Mouse (Mus musculus) heart, adult 18-20 months (tissue): ENCODE data around the gene Pnp. TPM values are rescaled to one million over a fixed set of nuclear protein-coding genes. Genes with fewer than 3 reads are reported as not detected.
"Not testable (repeated sequence)": the region's sequence is repeated elsewhere in the genome, so short reads cannot be mapped to it uniquely, and the experiment has no call there.

Experiments used
- DNase-seq, 2 experiments: peaks; one replicate each; pipeline ENCODE4 v3.0.0; 2021 to 2022; ENCODE audit warnings: mixed read lengths in 1 of 2
- long read RNA-seq, 2 experiments: library from polyadenylated mRNA; stranded (forward); transcript quantifications; one replicate each; pipeline ENCODE4 v2.0.0; 2021
- total RNA-seq, 2 experiments: library from RNA; stranded (reverse); gene quantifications; 2 replicates each; pipeline ENCODE4 v1.2.3; 2021

The Pnp gene
- total RNA-seq: 10 to 100 TPM; 11.4 to 14.8 TPM
- long read RNA-seq, experiment 1, partial matches to known transcripts: 0 of 5 reads
- long read RNA-seq, experiment 1, other reads (novel, unspliced or antisense): 2 of 5 reads
- long read RNA-seq, experiment 2, partial matches to known transcripts: 0 of 3 reads
- long read RNA-seq, experiment 2, other reads (novel, unspliced or antisense): 0 of 3 reads

GRCm38 (mm10) chr14:50930754-50931492 is at the start of gene Pnp, which contains the start of gene Pip4p1:
Gene Pnp, plus strand, starts transcription at chr14:50931082.
Gene Pip4p1, minus strand, starts transcription at chr14:50930856.
- DNase-seq: peak; percentile 99 to 100

- no peak for DNase-seq
These were observed 39.3 kb upstream of the Pnp start for GRCm38 (mm10) chr14:50891621-50892020.

- no peak for DNase-seq
These were observed 38.8 kb upstream of the Pnp start for GRCm38 (mm10) chr14:50892091-50892490.

GRCm38 (mm10) chr14:50892541-50893459 is 38.1 kb upstream of the Pnp start:
- DNase-seq: peak; percentile 61

- peak in 1 of 2 experiments; percentile 18 for DNase-seq
These were observed 35.5 kb upstream of the Pnp start for GRCm38 (mm10) chr14:50895407-50895806.

GRCm38 (mm10) chr14:50895985-50896746 is 34.7 kb upstream of the Pnp start:
- DNase-seq: peak; percentile 90

GRCm38 (mm10) chr14:50896747-50897373 is 34.0 kb upstream of the Pnp start:
- DNase-seq: peak in 1 of 2 experiments; percentile 57

GRCm38 (mm10) chr14:50897374-50897765 is 33.5 kb upstream of the Pnp start, which contains the start of gene Klhl33:
Gene Klhl33, minus strand, starts transcription at chr14:50897507.
- DNase-seq: peak; percentile 58 to 66

- DNase-seq: not testable (repeated sequence)
These were observed 32.9 kb upstream of the Pnp start for GRCm38 (mm10) chr14:50897992-50898391.

GRCm38 (mm10) chr14:50903973-50904827 is 26.7 kb upstream of the Pnp start:
- peak; percentile 51 to 59 for DNase-seq

- no peak for DNase-seq
These were observed 26.1 kb upstream of the Pnp start for GRCm38 (mm10) chr14:50904828-50905129.

GRCm38 (mm10) chr14:50905327-50905726 is 25.6 kb upstream of the Pnp start:
- DNase-seq: not testable (repeated sequence)

GRCm38 (mm10) chr14:50908126-50908525 is 22.8 kb upstream of the Pnp start:
- no peak for DNase-seq

GRCm38 (mm10) chr14:50911356-50911755 is 19.5 kb upstream of the Pnp start:
- DNase-seq: no peak

GRCm38 (mm10) chr14:50923437-50923836 is 7.4 kb upstream of the Pnp start:
- DNase-seq: not testable (repeated sequence)

GRCm38 (mm10) chr14:50924281-50925064 is 6.4 kb upstream of the Pnp start, which contains the start of the genes Osgep and Apex1:
Gene Osgep, minus strand, starts transcription at chr14:50924893.
Gene Apex1, plus strand, starts transcription at chr14:50924968.
- peak; percentile 97 for DNase-seq

- DNase-seq: no peak
These were observed 5.6 kb upstream of the Pnp start for GRCm38 (mm10) chr14:50925111-50925920.

- no peak for DNase-seq
These were observed 3.5 kb upstream of the Pnp start for GRCm38 (mm10) chr14:50927366-50927765.
